Mouse (Mus musculus): ENCODE results near the gene Fzd10. TPM values are rescaled to one million over a fixed set of nuclear protein-coding genes. Genes with fewer than 3 reads are reported as not detected.
A peak's percentile ranks its signal among the peaks of the same experiment; 100 is the strongest.

Gene Fzd10
- polyA plus RNA-seq, 1 experiment: not detected

DNA sequence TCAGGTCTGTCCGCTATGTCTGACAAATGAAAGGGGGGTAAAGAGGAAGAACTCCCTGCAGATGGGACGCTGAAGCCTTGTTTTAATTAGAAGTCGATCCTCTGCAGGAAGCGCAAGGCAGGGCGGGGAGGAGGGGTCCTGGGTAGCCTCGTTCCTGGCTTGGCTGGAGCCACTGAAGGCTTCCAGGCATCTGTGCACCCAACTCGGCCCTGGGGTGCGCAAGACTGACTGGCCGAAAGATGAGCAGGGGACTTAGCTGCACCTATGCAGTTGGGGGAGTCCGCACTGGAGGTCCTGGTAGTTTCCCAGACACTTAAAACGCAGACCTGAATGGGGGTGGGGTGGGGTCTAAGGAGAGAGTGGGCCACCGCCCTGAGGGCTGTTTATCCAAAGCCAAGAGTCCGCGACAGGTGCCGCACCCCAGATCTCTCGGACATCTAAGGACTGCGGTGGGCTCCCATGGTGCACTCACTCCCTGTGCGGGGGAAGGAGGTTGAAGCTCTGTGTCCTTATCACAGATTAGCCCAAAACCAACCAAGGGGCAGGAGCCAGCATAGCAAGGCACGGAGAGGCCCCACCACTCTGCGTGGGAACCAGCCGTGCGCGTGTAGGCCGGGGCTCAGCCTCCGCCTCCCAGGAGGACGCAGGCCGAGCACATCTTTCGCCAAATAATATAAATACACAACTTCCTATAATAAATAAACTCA lies 1.1 kb upstream of the Fzd10 start:
- no peaks in the 10 kb centered on the region for H3K36me3 ChIP-seq (replicated peaks; ENCODE audit: low read length)
- H3K9me3 ChIP-seq: peaks cover 7% of the 10 kb centered on the region; the same call in 1 of the 2 replicates
- peaks cover 4% of the 10 kb centered on the region; the same call in 1 of the 2 replicates for H3K4me1 ChIP-seq
- peaks cover 56% of the 10 kb centered on the region for H3K27me3 ChIP-seq (replicated peaks)
- no peak overlapping the region for H3K4me3 ChIP-seq (replicated peaks)
- TF ChIP-seq FLI1 (IDR thresholded peaks at IDR 0.05; ENCODE audit: low read length) (no peak), GATA1 (IDR thresholded peaks at IDR 0.05; ENCODE audit: borderline replicate concordance, low read length) (no peak)

DNA sequence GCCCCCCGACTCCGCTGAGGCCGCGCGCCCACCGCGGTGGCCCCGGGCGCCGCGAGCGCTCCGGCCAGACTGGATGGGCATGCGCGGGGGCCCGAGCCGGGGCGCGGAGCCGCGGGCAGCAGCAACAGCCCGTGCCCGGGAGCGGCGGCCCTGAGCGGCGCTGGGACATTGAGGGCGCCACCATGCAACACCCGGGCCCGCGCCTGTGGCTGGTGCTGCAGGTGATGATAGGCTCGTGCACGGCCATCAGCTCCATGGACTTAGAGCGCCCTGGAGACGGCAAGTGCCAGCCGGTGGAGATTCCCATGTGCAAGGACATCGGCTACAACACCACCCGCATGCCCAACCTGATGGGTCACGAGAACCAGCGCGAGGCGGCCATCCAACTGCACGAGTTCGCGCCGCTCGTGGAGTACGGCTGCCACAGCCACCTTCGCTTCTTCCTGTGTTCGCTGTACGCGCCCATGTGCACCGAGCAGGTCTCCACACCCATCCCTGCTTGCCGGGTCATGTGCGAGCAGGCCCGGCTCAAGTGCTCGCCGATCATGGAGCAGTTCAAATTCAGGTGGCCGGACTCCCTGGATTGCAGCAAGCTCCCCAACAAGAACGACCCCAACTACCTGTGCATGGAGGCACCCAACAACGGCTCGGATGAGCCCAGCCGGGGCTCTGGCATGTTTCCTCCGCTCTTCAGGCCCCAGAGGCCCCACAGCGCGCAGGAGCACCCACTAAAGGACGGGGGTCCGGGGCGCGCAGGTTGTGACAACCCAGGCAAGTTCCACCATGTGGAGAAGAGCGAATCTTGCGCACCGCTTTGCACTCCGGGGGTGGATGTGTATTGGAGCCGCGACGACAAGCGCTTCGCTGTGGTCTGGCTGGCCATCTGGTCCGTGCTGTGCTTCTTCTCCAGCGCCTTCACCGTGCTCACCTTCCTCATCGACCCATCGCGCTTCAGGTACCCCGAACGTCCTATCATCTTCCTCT lies 684 bp downstream of the Fzd10 start:
- H3K27me3 ChIP-seq (replicated peaks): peaks cover 53% of the 10 kb centered on the region
- peaks cover 9% of the 10 kb centered on the region; the same call in 1 of the 2 replicates for H3K9me3 ChIP-seq
- peaks cover 4% of the 10 kb centered on the region; the same call in 1 of the 2 replicates for H3K4me1 ChIP-seq
- H3K36me3 ChIP-seq (replicated peaks; ENCODE audit: low read length): no peaks in the 10 kb centered on the region
- peak overlapping the region; percentile 59 for H3K4me3 ChIP-seq (replicated peaks)
- TF ChIP-seq GATA1 (IDR thresholded peaks at IDR 0.05; ENCODE audit: borderline replicate concordance, low read length) (no peak), FLI1 (IDR thresholded peaks at IDR 0.05; ENCODE audit: low read length) (no peak)

DNA sequence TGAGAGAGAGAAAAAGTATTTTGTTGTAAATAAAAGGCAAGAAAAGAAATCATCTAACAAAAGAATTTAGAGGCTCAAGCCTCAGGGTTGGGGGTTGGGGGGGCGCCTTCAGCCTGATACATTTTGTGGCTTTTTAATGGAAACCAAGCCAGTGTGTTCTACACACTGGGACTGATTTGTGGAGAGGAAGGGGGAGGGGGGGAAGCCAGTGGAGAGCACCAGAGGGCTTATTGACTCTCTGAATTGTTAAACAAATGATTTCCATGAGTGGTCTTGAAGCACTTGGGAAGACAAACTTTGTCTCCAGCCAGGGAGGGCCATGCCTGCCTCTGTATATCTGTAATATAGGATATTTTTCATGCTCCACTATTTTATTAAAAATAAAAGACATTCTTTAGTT lies 3.0 kb downstream of the Fzd10 start:
- peaks cover 4% of the 10 kb centered on the region; the same call in 1 of the 2 replicates for H3K4me1 ChIP-seq
- TF ChIP-seq FLI1 (IDR thresholded peaks at IDR 0.05; ENCODE audit: low read length): no peak
- no peak for TF ChIP-seq GATA1 (IDR thresholded peaks at IDR 0.05; ENCODE audit: borderline replicate concordance, low read length)

DNA sequence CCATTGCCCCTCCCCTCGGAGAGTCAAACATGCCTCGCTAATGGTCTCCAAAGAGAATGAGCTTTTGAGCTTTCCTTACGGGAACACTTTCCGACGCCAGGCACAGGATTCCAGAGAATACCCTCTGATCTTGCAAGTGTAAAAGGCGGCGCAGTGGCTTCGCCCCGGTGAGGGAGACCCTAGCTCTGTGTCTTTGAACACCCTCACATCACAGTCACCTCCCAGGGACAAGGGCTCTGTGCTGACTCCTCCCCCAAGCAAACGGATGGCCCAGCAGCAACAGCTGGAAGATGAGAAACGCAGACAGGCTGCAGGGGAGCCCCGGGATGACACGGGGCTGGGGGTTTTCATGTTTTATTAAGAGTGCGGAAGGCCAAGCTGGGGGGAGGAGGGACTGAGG lies 6.0 kb downstream of the Fzd10 start:
- H3K36me3 ChIP-seq (replicated peaks; ENCODE audit: low read length): no peaks in the 10 kb centered on the region
- no peak overlapping the region for H3K4me3 ChIP-seq (replicated peaks)
- H3K4me1 ChIP-seq: no peaks in the 10 kb centered on the region; the same call in 1 of the 2 replicates
- H3K9me3 ChIP-seq: peaks cover 29% of the 10 kb centered on the region
- TF ChIP-seq FLI1 (IDR thresholded peaks at IDR 0.05; ENCODE audit: low read length): no peak
- TF ChIP-seq GATA1 (IDR thresholded peaks at IDR 0.05; ENCODE audit: borderline replicate concordance, low read length): no peak
- peaks cover 12% of the 10 kb centered on the region for H3K27me3 ChIP-seq (replicated peaks)

More for the DNA sequence above, 3.0 kb downstream of the Fzd10 start:
- Histone ChIP-seq H3K9me3 (peaks cover 19% of the 10 kb centered on the region), H3K4me3 (replicated peaks) (no peak overlapping the region), H3K27me3 (replicated peaks) (peaks cover 40% of the 10 kb centered on the region), H3K36me3 (replicated peaks; ENCODE audit: low read length) (no peaks in the 10 kb centered on the region)

DNA sequence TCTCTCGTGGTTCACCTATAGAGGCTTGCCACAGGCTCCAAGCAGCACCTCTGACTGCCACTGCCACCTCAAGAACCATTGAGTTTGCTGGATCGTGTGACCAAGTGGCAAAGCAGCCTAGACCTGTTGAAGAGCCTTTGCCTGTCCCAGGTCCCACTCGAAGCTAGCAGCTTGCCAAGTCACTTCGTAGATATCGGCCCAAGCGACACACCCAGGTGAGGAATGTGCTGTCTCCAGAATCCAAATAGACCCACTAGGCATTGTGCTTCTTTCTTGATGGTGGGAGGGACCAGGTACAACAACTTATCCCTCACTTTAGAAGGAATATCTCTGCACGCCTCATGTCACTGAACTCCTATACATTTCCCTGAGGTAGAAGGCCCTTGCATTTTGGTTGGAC lies 8.4 kb downstream of the Fzd10 start:
- H3K4me3 ChIP-seq (replicated peaks): no peak overlapping the region
- no peaks in the 10 kb centered on the region for H3K4me1 ChIP-seq
- H3K36me3 ChIP-seq (replicated peaks; ENCODE audit: low read length): no peaks in the 10 kb centered on the region
- H3K9me3 ChIP-seq: peaks cover 36% of the 10 kb centered on the region
- H3K27me3 ChIP-seq (replicated peaks): no peaks in the 10 kb centered on the region
- TF ChIP-seq FLI1 (IDR thresholded peaks at IDR 0.05; ENCODE audit: low read length) (no peak), GATA1 (IDR thresholded peaks at IDR 0.05; ENCODE audit: borderline replicate concordance, low read length) (no peak)

DNA sequence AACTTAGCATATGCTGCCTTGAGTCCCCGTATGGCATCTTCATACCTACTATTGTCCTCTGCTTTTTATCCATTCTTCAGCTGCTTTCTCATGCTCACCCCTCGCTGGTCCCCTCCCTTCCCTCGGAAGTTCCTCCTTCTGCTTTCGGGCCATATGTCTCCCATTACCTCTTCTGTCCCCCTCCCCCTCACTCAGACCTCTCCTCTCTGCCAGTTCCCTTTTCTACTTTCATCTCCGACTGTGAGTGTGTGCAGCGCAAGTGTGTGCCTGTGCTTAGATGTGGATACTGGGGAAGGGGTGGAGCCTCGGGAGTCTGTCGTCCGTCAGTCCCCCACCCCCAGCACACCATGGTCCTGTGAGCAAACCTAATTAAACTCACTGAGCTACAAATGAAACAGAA lies 17.0 kb downstream of the Fzd10 start:
- H3K36me3 ChIP-seq (replicated peaks; ENCODE audit: low read length): no peaks in the 10 kb centered on the region
- H3K27me3 ChIP-seq (replicated peaks): no peaks in the 10 kb centered on the region
- no peaks in the 10 kb centered on the region for H3K4me1 ChIP-seq
- peaks cover 18% of the 10 kb centered on the region for H3K9me3 ChIP-seq
- no peak for TF ChIP-seq FLI1 (IDR thresholded peaks at IDR 0.05; ENCODE audit: low read length)
- TF ChIP-seq GATA1 (IDR thresholded peaks at IDR 0.05; ENCODE audit: borderline replicate concordance, low read length): no peak
- no peak overlapping the region for H3K4me3 ChIP-seq (replicated peaks)

DNA sequence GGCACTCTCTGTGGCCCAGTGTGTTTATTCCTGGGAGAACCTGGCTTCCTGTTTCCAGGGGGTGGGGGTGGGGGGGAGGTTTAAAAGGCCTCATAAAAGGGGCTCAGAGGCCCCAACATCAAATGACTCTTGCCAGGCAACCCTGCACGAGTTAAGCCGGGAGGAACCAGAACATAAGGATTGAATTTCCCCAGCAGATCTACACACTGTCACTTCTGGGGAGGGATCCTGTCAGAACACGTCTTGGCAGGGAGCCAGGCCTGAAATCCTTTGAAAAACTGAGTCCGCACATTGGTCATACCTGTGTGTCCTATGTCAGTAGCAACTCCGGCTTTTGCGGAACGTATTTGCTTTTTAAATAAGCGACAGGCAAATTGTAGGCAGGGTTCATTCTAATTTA lies 19.3 kb downstream of the Fzd10 start:
- H3K4me1 ChIP-seq: no peaks in the 10 kb centered on the region
- H3K27me3 ChIP-seq (replicated peaks): no peaks in the 10 kb centered on the region
- TF ChIP-seq GATA1 (IDR thresholded peaks at IDR 0.05; ENCODE audit: borderline replicate concordance, low read length) (no peak), FLI1 (IDR thresholded peaks at IDR 0.05; ENCODE audit: low read length) (no peak)
- no peaks in the 10 kb centered on the region for H3K36me3 ChIP-seq (replicated peaks; ENCODE audit: low read length)
- peaks cover 35% of the 10 kb centered on the region for H3K9me3 ChIP-seq
- no peak overlapping the region for H3K4me3 ChIP-seq (replicated peaks)

DNA sequence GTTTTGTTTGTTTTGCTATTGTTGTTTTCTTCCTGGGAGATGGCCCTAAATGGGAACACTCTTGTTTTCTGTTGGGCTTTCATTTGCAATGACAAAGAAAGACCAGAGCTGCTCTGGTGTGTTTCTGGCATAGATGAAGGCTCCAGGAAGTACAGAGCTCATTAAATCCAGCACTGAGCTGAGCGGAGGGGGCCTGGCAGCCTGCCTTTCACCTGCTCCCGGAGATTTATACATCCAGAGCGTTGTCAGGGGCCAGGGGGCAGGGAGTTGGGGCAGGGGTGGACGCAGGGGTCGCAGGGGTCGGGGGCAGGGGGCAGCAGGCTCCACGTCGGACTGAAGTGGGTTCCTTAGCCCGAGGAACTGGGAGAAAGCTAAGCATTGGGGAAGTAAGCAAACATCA lies 19.8 kb downstream of the Fzd10 start:
- Histone ChIP-seq H3K27me3 (replicated peaks) (no peaks in the 10 kb centered on the region), H3K4me3 (replicated peaks) (no peak overlapping the region), H3K4me1 (no peaks in the 10 kb centered on the region), H3K9me3 (peaks cover 35% of the 10 kb centered on the region), H3K36me3 (replicated peaks; ENCODE audit: low read length) (no peaks in the 10 kb centered on the region)
- TF ChIP-seq FLI1 (IDR thresholded peaks at IDR 0.05; ENCODE audit: low read length): no peak
- TF ChIP-seq GATA1 (IDR thresholded peaks at IDR 0.05; ENCODE audit: borderline replicate concordance, low read length): no peak

DNA sequence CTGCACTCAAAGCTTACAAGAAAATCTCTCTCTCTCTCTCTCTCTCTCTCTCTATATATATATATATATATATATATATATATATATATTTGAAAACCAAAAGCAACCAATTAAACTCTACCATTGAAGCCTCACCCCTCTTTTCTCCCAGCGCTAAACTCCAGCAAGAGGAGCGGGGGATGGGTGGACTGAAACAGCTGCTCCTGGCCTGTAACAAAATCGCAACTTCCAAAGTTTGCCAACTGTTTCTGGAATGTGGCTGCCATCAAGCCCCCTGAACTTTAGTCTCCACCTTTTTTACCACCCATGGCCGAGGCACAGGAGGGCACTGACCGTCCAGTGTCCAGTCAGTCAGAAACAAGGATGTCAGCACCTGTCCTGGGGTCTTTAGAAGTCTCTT lies 27.1 kb downstream of the Fzd10 start:
- H3K9me3 ChIP-seq: peaks cover 66% of the 10 kb centered on the region
- TF ChIP-seq GATA1 (IDR thresholded peaks at IDR 0.05; ENCODE audit: borderline replicate concordance, low read length) (no peak), FLI1 (IDR thresholded peaks at IDR 0.05; ENCODE audit: low read length) (no peak)
- H3K27me3 ChIP-seq (replicated peaks): no peaks in the 10 kb centered on the region
- no peaks in the 10 kb centered on the region for H3K36me3 ChIP-seq (replicated peaks; ENCODE audit: low read length)
- no peaks in the 10 kb centered on the region for H3K4me1 ChIP-seq
- H3K4me3 ChIP-seq (replicated peaks): no peak overlapping the region

DNA sequence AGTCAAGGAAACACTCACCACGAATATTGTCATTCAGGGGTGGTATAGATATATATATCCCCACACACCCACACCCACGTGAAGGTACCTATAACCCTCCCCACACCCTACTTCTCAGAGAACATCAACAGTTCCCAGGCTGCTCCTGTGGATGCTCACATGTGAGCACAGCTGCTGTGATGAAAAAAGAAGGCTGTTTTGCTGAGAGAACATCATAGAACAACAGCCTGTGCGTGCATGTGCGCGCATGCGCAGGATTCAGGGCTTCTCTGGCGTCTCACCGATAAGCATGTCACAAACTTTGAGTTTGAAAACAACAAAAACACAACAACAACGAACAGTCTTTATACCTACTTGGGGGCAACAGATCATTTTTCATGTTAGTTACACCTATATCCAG lies 36.0 kb downstream of the Fzd10 start:
- H3K4me3 ChIP-seq (replicated peaks): no peak overlapping the region
- TF ChIP-seq GATA1 (IDR thresholded peaks at IDR 0.05; ENCODE audit: borderline replicate concordance, low read length): no peak
- no peak for TF ChIP-seq FLI1 (IDR thresholded peaks at IDR 0.05; ENCODE audit: low read length)
- H3K9me3 ChIP-seq: peaks cover 63% of the 10 kb centered on the region
- H3K36me3 ChIP-seq (replicated peaks; ENCODE audit: low read length): no peaks in the 10 kb centered on the region
- no peaks in the 10 kb centered on the region for H3K4me1 ChIP-seq
- no peaks in the 10 kb centered on the region for H3K27me3 ChIP-seq (replicated peaks)
